Mouse (Mus musculus): ENCODE measurements around the gene Tmem53.

Tmem53 gene

GRCm38 (mm10) chr4:117283271-117284191, 31.8 kb downstream of the Tmem53 start:
- no peak for DNase-seq

- DNase-seq = no peak
Observed at GRCm38 (mm10) chr4:117284363-117284762, 32.6 kb downstream of the Tmem53 start.

- no peak for DNase-seq
Observed at GRCm38 (mm10) chr4:117288277-117288926, 36.7 kb downstream of the Tmem53 start.

- peak; percentile 88 for DNase-seq
Observed at GRCm38 (mm10) chr4:117288927-117289801, 37.4 kb downstream of the Tmem53 start.

- DNase-seq = no peak
Observed at GRCm38 (mm10) chr4:117291696-117292095, 39.9 kb downstream of the Tmem53 start.

GRCm38 (mm10) chr4:117296849-117297593, 45.3 kb downstream of the Tmem53 start:
- no peak for DNase-seq

- no peak for DNase-seq
Observed at GRCm38 (mm10) chr4:117297819-117298218, 46.1 kb downstream of the Tmem53 start.

- no peak for DNase-seq
Observed at GRCm38 (mm10) chr4:117299921-117300320, 48.2 kb downstream of the Tmem53 start.

GRCm38 (mm10) chr4:117302027-117302806, 50.5 kb downstream of the Tmem53 start:
- DNase-seq = no peak

GRCm38 (mm10) chr4:117303581-117304238, 52.0 kb downstream of the Tmem53 start:
- DNase-seq = no peak

- no peak for DNase-seq
Observed at GRCm38 (mm10) chr4:117304239-117305025, 52.7 kb downstream of the Tmem53 start.

GRCm38 (mm10) chr4:117305461-117305860, 53.7 kb downstream of the Tmem53 start:
- DNase-seq = no peak

GRCm38 (mm10) chr4:117307270-117307669, 55.5 kb downstream of the Tmem53 start:
- DNase-seq = no peak

GRCm38 (mm10) chr4:117309427-117309826, 57.7 kb downstream of the Tmem53 start:
- no peak for DNase-seq

- DNase-seq = no peak
Observed at GRCm38 (mm10) chr4:117311891-117312290, 60.1 kb downstream of the Tmem53 start.

GRCm38 (mm10) chr4:117312416-117313084, 60.8 kb downstream of the Tmem53 start:
- no peak for DNase-seq

GRCm38 (mm10) chr4:117313085-117313424, 61.3 kb downstream of the Tmem53 start:
- DNase-seq = no peak

GRCm38 (mm10) chr4:117314849-117315500, 63.2 kb downstream of the Tmem53 start:
- no peak for DNase-seq

- DNase-seq = no peak
Observed at GRCm38 (mm10) chr4:117316800-117317199, 65.0 kb downstream of the Tmem53 start.

Measured in kidney, postnatal 14 days (tissue).